Mouse (Mus musculus) neural tube, embryonic 13.5 days (tissue): ENCODE measurements around the gene Plxna4. TPM values are rescaled to one million over a fixed set of nuclear protein-coding genes. Genes with fewer than 3 reads are reported as not detected.

Experiments used
- ATAC-seq: fragments of 200-750 bp; cut with Nextera tagmentation; 2 replicates; pipeline ENCODE4 v1.8.0; 2017; ENCODE audit warnings: low read depth, mild to moderate bottlenecking, moderate TSS enrichment, moderate library complexity
- H3K27ac ChIP-seq: fragments of 300-500 bp; sonication (generic); replicated peaks from 2 replicates; pipeline ENCODE4 v1.5.1; 2015; ENCODE audit warnings: moderate library complexity, mild to moderate bottlenecking, inconsistent platforms
- H3K27me3 ChIP-seq: fragments of 300-500 bp; sonication (generic); 2 replicates; pipeline ENCODE4 v1.6.1; 2015; ENCODE audit warnings: mild to moderate bottlenecking, inconsistent platforms
- H3K36me3 ChIP-seq: fragments of 300-500 bp; sonication (generic); 2 replicates; pipeline ENCODE4 v1.6.1; 2015; ENCODE audit warnings: mild to moderate bottlenecking, inconsistent platforms
- H3K4me1 ChIP-seq: fragments of 300-500 bp; sonication (generic); replicated peaks from 2 replicates; pipeline ENCODE4 v1.6.1; 2015; ENCODE audit warnings: inconsistent platforms
- H3K4me2 ChIP-seq: fragments of 300-500 bp; sonication (generic); 2 replicates; pipeline ENCODE4 v1.6.1; 2015; ENCODE audit warnings: inconsistent platforms, mild to moderate bottlenecking, moderate library complexity
- H3K4me3 ChIP-seq: fragments of 300-500 bp; sonication (generic); 2 replicates; pipeline ENCODE4 v1.5.1; 2015; ENCODE audit warnings: mild to moderate bottlenecking, inconsistent platforms
- H3K9ac ChIP-seq: fragments of 300-500 bp; sonication (generic); 2 replicates; pipeline ENCODE4 v1.6.1; 2015; ENCODE audit warnings: moderate library complexity, mild to moderate bottlenecking, inconsistent platforms
- H3K9me3 ChIP-seq: fragments of 300-500 bp; sonication (generic); 2 replicates; pipeline ENCODE4 v1.6.1; 2016; ENCODE audit warnings: inconsistent platforms
- WGBS: fragments of 180-500 bp; shearing (Covaris S2); methylation state at CpG from one replicate; pipeline ENCODE4 v1.1.7; 2015; 5-methylcytosine and 5-hydroxymethylcytosine counted together
- polyA plus RNA-seq: library from polyadenylated mRNA; unstranded; fragments of >200 nt; fragmentation: Nextera tagmentation; extraction: Ambion mirVana; gene quantifications from 2 replicates; pipeline ENCODE4 v1.2.1, GENCODE M21; 2015

The Plxna4 gene
- polyA plus RNA-seq, 1 experiment from 2014 or later, result 17.1 TPM

GRCm38 (mm10) chr6:32533962-32534740, 53.8 kb downstream of the Plxna4 start:
- no peaks in the 10 kb centered on the region for H3K36me3 ChIP-seq
- ATAC-seq, result no peak
- no peak overlapping the region for H3K27ac ChIP-seq
- H3K4me2 ChIP-seq, result no peak overlapping the region
- H3K4me3 ChIP-seq, result no peak overlapping the region
- WGBS, result 70% methylated on average over 3 of the region's 3 CpGs
- H3K27me3 ChIP-seq, result no peaks in the 10 kb centered on the region
- H3K9me3 ChIP-seq, result no peaks in the 10 kb centered on the region
- peaks cover 9% of the 10 kb centered on the region for H3K4me1 ChIP-seq
- H3K9ac ChIP-seq, result no peak overlapping the region

- Histone ChIP-seq H3K27ac (no peak overlapping the region), H3K4me1 (no peaks in the 10 kb centered on the region; the same call in 1 of the 2 replicates), H3K36me3 (no peaks in the 10 kb centered on the region), H3K4me3 (no peak overlapping the region), H3K4me2 (no peak overlapping the region), H3K9ac (no peak overlapping the region), H3K27me3 (no peaks in the 10 kb centered on the region), H3K9me3 (no peaks in the 10 kb centered on the region)
- ATAC-seq, result no peak
- WGBS, result 84% methylated on average over 8 of the region's 8 CpGs
These were observed 59.9 kb downstream of the Plxna4 start for GRCm38 (mm10) chr6:32528081-32528570.

GRCm38 (mm10) chr6:32527518-32527917, 60.5 kb downstream of the Plxna4 start:
- Histone ChIP-seq H3K4me1 (no peaks in the 10 kb centered on the region; the same call in 1 of the 2 replicates), H3K36me3 (no peaks in the 10 kb centered on the region), H3K9ac (no peak overlapping the region), H3K27ac (no peak overlapping the region), H3K9me3 (no peaks in the 10 kb centered on the region), H3K4me3 (no peak overlapping the region), H3K27me3 (no peaks in the 10 kb centered on the region), H3K4me2 (no peak overlapping the region)
- 82% methylated on average over 7 of the region's 7 CpGs for WGBS
- ATAC-seq, result no peak

GRCm38 (mm10) chr6:32526762-32527161, 61.2 kb downstream of the Plxna4 start:
- Histone ChIP-seq H3K4me3 (no peak overlapping the region), H3K27ac (no peak overlapping the region), H3K4me1 (no peaks in the 10 kb centered on the region; the same call in 1 of the 2 replicates), H3K9ac (no peak overlapping the region), H3K27me3 (no peaks in the 10 kb centered on the region), H3K9me3 (no peaks in the 10 kb centered on the region), H3K36me3 (no peaks in the 10 kb centered on the region), H3K4me2 (no peak overlapping the region)
- ATAC-seq, result no peak
- 70% methylated on average over 5 of the region's 5 CpGs for WGBS

- no peak overlapping the region for H3K4me2 ChIP-seq
- WGBS, result 67% methylated on average over 4 of the region's 4 CpGs
- H3K27me3 ChIP-seq, result no peaks in the 10 kb centered on the region
- no peak for ATAC-seq
- H3K4me1 ChIP-seq, result no peaks in the 10 kb centered on the region; the same call in 1 of the 2 replicates
- no peak overlapping the region for H3K4me3 ChIP-seq
- peaks cover 18% of the 10 kb centered on the region for H3K36me3 ChIP-seq
- H3K9me3 ChIP-seq, result no peaks in the 10 kb centered on the region
- H3K9ac ChIP-seq, result no peak overlapping the region
- H3K27ac ChIP-seq, result no peak overlapping the region
These were observed 67.9 kb downstream of the Plxna4 start for GRCm38 (mm10) chr6:32520097-32520496.

GRCm38 (mm10) chr6:32518617-32519016, 69.4 kb downstream of the Plxna4 start:
- Histone ChIP-seq H3K9me3 (no peaks in the 10 kb centered on the region), H3K36me3 (peaks cover 18% of the 10 kb centered on the region), H3K27me3 (no peaks in the 10 kb centered on the region), H3K27ac (no peak overlapping the region), H3K4me2 (no peak overlapping the region), H3K4me1 (peaks cover 7% of the 10 kb centered on the region; the same call in 1 of the 2 replicates), H3K9ac (no peak overlapping the region), H3K4me3 (no peak overlapping the region)
- WGBS, result 95% methylated on average over 3 of the region's 3 CpGs
- no peak for ATAC-seq

- H3K9ac ChIP-seq, result no peak overlapping the region
- peaks cover 34% of the 10 kb centered on the region for H3K36me3 ChIP-seq
- no peak for ATAC-seq
- no peak overlapping the region for H3K4me3 ChIP-seq
- H3K4me2 ChIP-seq, result no peak overlapping the region
- H3K4me1 ChIP-seq, result peaks cover 18% of the 10 kb centered on the region
- WGBS, result 80% methylated on average over 6 of the region's 6 CpGs
- H3K9me3 ChIP-seq, result no peaks in the 10 kb centered on the region
- H3K27ac ChIP-seq, result no peak overlapping the region
- H3K27me3 ChIP-seq, result no peaks in the 10 kb centered on the region
These were observed 73.9 kb downstream of the Plxna4 start for GRCm38 (mm10) chr6:32514096-32514495.

GRCm38 (mm10) chr6:32512010-32512409, 76.0 kb downstream of the Plxna4 start:
- no peaks in the 10 kb centered on the region for H3K27me3 ChIP-seq
- H3K4me2 ChIP-seq, result no peak overlapping the region
- H3K9me3 ChIP-seq, result no peaks in the 10 kb centered on the region
- no peak overlapping the region for H3K4me3 ChIP-seq
- peaks cover 27% of the 10 kb centered on the region for H3K36me3 ChIP-seq
- H3K27ac ChIP-seq, result no peak overlapping the region
- H3K4me1 ChIP-seq, result peaks cover 39% of the 10 kb centered on the region
- ATAC-seq, result no peak
- 88% methylated on average over 1 of the region's 1 CpGs for WGBS
- no peak overlapping the region for H3K9ac ChIP-seq

- H3K9me3 ChIP-seq, result no peaks in the 10 kb centered on the region
- peak overlapping the region; percentile 34; the same call in 1 of the 2 replicates for H3K27ac ChIP-seq
- 79% methylated on average over 7 of the region's 7 CpGs for WGBS
- H3K27me3 ChIP-seq, result no peaks in the 10 kb centered on the region
- ATAC-seq, result no peak
- H3K4me2 ChIP-seq, result no peak overlapping the region
- H3K4me3 ChIP-seq, result no peak overlapping the region
- peaks cover 16% of the 10 kb centered on the region; the same call in 1 of the 2 replicates for H3K36me3 ChIP-seq
- H3K4me1 ChIP-seq, result peaks cover 42% of the 10 kb centered on the region
- H3K9ac ChIP-seq, result no peak overlapping the region
These were observed 77.1 kb downstream of the Plxna4 start for GRCm38 (mm10) chr6:32510924-32511323.

- Histone ChIP-seq H3K27ac (no peak overlapping the region), H3K27me3 (no peaks in the 10 kb centered on the region), H3K9ac (no peak overlapping the region), H3K4me3 (no peak overlapping the region), H3K4me1 (peaks cover 42% of the 10 kb centered on the region), H3K36me3 (peaks cover 16% of the 10 kb centered on the region; the same call in 1 of the 2 replicates), H3K4me2 (no peak overlapping the region), H3K9me3 (no peaks in the 10 kb centered on the region)
- ATAC-seq, result no peak
- WGBS, result 81% methylated on average over 1 of the region's 1 CpGs
These were observed 77.5 kb downstream of the Plxna4 start for GRCm38 (mm10) chr6:32510491-32510890.

GRCm38 (mm10) chr6:32509046-32509445, 78.9 kb downstream of the Plxna4 start:
- H3K4me2 ChIP-seq, result no peak overlapping the region
- H3K36me3 ChIP-seq, result peaks cover 16% of the 10 kb centered on the region; the same call in 1 of the 2 replicates
- ATAC-seq, result no peak; the same call in 1 of the 2 replicates
- H3K27ac ChIP-seq, result 0 out of 2 replicates have a peak overlapping the region, but pooled peaks have one; percentile 14
- 68% methylated on average over 9 of the region's 9 CpGs for WGBS
- H3K4me3 ChIP-seq, result no peak overlapping the region
- H3K27me3 ChIP-seq, result no peaks in the 10 kb centered on the region
- no peaks in the 10 kb centered on the region for H3K9me3 ChIP-seq
- H3K4me1 ChIP-seq, result peaks cover 47% of the 10 kb centered on the region
- no peak overlapping the region for H3K9ac ChIP-seq

- Histone ChIP-seq H3K9me3 (no peaks in the 10 kb centered on the region), H3K27ac (no peak overlapping the region), H3K36me3 (no peaks in the 10 kb centered on the region), H3K4me2 (no peak overlapping the region), H3K4me3 (no peak overlapping the region), H3K9ac (no peak overlapping the region), H3K4me1 (peaks cover 43% of the 10 kb centered on the region), H3K27me3 (no peaks in the 10 kb centered on the region)
- 63% methylated on average over 5 of the region's 5 CpGs for WGBS
- no peak for ATAC-seq
These were observed 83.0 kb downstream of the Plxna4 start for GRCm38 (mm10) chr6:32504963-32505362.
